Mouse (Mus musculus) lung, postnatal 0 days (tissue): ENCODE data around the gene 9430097D07Rik.

Experiments used
- CTCF ChIP-seq: IDR thresholded peaks from 2 replicates; pipeline ENCODE4 v1.5.1; 2016; ENCODE audit warnings: antibody characterized with exemption, mild to moderate bottlenecking
- EP300 ChIP-seq: IDR thresholded peaks from 2 replicates; pipeline ENCODE4 v1.6.1; 2016; ENCODE audit warnings: antibody characterized with exemption, mild to moderate bottlenecking, control low read depth

DNA sequence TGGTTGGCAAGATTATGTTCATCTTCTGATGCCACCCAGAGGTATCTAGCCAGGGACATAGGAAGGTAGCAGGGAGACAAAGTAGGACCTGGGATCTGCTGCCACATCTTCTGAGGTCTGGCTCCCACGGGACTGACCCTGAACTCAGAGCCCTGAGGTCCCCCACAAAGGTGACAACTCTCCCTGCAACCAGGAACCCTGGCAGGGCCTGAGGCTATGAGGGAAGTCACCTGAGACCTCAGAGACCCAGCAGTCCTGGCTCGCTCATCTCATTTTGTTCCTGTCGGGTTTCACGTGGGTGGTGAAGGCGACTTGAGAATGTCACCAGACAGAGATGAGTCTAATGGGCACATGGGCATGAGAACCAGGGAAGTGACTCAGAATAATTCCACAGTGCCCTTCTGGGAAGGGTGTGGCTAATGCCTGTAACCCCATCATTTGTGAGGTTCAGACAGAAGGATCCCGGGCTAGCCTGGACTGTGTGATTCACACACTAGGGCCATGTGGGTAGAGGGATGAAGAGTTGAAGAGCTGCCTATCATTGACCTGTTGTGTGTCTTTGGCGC is 9.7 kb upstream of the 9430097D07Rik start:
- no peak for TF ChIP-seq CTCF
- TF ChIP-seq EP300, result no peak
